Mouse (Mus musculus): ENCODE measurements at regions not wholly inside any gene's neighbourhood (a gene's known extent, or its start where the extent isn't known, plus 50 kb on each side); places are given as distances from the start of the nearest gene placed in this dataset.
A peak's percentile ranks its signal among the peaks of the same experiment; 100 is the strongest.

GRCm38 (mm10) chr3:134390472-134391336, 154.4 kb downstream of the Cxxc4 start:
- H3K36me3 ChIP-seq (ENCODE audit: control insufficient read depth, insufficient read depth, low read length), result no peaks in the 10 kb centered on the region
- ATAC-seq (peak; percentile 89), DNase-seq (ENCODE audit: low spot score) (peak; percentile 69)
- H3K27ac ChIP-seq (ENCODE audit: low read depth, low read length), result no peak overlapping the region
- H3K9me3 ChIP-seq (replicated peaks; ENCODE audit: control insufficient read depth, low read length), result no peaks in the 10 kb centered on the region
- H3K9ac ChIP-seq (ENCODE audit: low read length), result no peak overlapping the region
- H3K27me3 ChIP-seq (replicated peaks; ENCODE audit: control insufficient read depth, insufficient read depth, low read length), result no peaks in the 10 kb centered on the region
- no peaks in the 10 kb centered on the region for H3K4me1 ChIP-seq (ENCODE audit: control insufficient read depth, insufficient read depth, low read length)
- no peak overlapping the region for H3K4me2 ChIP-seq (ENCODE audit: low read length)
- 46% methylated on average over 4 of the region's 4 CpGs for WGBS
- no peak overlapping the region for H3K4me3 ChIP-seq (ENCODE audit: low read depth, low read length)

GRCm38 (mm10) chr3:134400395-134401090, 164.3 kb downstream of the Cxxc4 start:
- Histone ChIP-seq H3K36me3 (ENCODE audit: control insufficient read depth, insufficient read depth, low read length) (no peaks in the 10 kb centered on the region), H3K9ac (ENCODE audit: low read length) (no peak overlapping the region), H3K27ac (ENCODE audit: low read depth, low read length) (no peak overlapping the region), H3K4me1 (ENCODE audit: control insufficient read depth, insufficient read depth, low read length) (no peaks in the 10 kb centered on the region), H3K9me3 (replicated peaks; ENCODE audit: control insufficient read depth, low read length) (no peaks in the 10 kb centered on the region), H3K4me3 (ENCODE audit: low read depth, low read length) (no peak overlapping the region), H3K27me3 (replicated peaks; ENCODE audit: control insufficient read depth, insufficient read depth, low read length) (no peaks in the 10 kb centered on the region), H3K4me2 (ENCODE audit: low read length) (no peak overlapping the region)
- DNase-seq (ENCODE audit: low spot score) (no peak), ATAC-seq (no peak)
- 60% methylated on average over 4 of the region's 4 CpGs for WGBS

DNA sequence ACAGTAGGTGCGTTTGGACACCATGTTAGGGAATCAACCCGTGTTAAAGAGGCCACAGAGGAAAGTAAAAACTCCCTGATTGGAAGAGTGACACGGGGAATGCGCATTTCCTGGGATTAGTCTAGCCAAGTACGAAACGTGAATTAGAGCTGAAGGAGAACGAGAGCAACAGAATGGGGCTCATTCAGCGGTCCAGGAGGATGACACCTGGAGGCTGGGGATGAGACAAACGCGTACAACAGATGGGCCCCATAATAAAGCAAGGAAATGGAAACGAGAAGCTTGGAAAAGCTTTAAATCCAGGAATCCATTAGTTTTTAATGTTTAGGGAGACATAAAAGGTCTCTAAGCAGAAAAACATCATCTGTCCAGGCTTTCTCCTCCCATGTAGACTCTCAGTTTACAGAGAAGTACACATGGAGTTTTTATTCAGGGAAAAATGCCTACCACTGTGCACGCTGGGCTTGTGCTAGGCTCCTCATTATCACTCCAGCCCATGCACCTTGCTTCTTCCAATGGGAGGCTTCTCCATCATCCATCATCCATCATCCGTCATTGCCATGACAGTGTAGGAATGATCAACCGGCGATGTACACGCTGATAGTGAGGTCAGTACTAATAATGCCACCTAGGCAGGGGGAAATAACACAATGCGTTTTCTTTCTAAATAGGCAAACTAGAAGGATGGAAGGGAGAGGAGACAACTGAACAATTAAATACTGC, 179.5 kb downstream of the Cxxc4 start:
- H3K4me1 ChIP-seq (ENCODE audit: control insufficient read depth, insufficient read depth, low read length), result no peaks in the 10 kb centered on the region
- H3K4me3 ChIP-seq (ENCODE audit: low read depth, low read length), result no peak overlapping the region
- H3K27ac ChIP-seq (ENCODE audit: low read depth, low read length), result no peak overlapping the region
- DNase-seq (ENCODE audit: low spot score) (no peak), ATAC-seq (no peak)
- H3K36me3 ChIP-seq (ENCODE audit: control insufficient read depth, insufficient read depth, low read length), result no peaks in the 10 kb centered on the region
- no peak overlapping the region for H3K4me2 ChIP-seq (ENCODE audit: low read length)
- H3K27me3 ChIP-seq (replicated peaks; ENCODE audit: control insufficient read depth, insufficient read depth, low read length), result no peaks in the 10 kb centered on the region
- no peaks in the 10 kb centered on the region for H3K9me3 ChIP-seq (replicated peaks; ENCODE audit: control insufficient read depth, low read length)
- H3K9ac ChIP-seq (ENCODE audit: low read length), result no peak overlapping the region
- 79% methylated on average over 17 of the region's 17 CpGs for WGBS

DNA sequence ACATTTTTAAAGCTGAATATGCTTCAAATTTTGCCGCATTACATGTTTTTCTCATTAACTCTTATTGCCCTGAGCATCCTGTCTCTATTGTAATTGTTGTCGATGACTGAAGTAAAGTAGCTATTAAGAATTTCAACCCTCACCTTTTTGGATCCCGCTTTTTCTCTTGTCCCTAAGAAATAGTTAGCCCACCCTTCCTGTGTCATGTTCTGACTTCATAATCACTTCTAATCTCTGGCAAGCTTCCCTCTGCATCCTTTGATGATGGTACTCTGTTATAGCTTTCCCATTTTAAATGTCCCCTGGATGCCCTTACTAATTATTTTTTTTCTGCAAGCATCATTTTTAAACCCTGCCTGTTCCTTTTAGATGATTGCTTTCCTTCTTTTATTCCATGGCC, 191.3 kb downstream of the Cxxc4 start:
- H3K4me2 ChIP-seq (ENCODE audit: low read length), result no peak overlapping the region
- H3K4me1 ChIP-seq (ENCODE audit: control insufficient read depth, insufficient read depth, low read length), result no peaks in the 10 kb centered on the region
- no peaks in the 10 kb centered on the region for H3K9me3 ChIP-seq (replicated peaks; ENCODE audit: control insufficient read depth, low read length)
- no peak overlapping the region for H3K4me3 ChIP-seq (ENCODE audit: low read depth, low read length)
- no peak for ATAC-seq
- H3K36me3 ChIP-seq (ENCODE audit: control insufficient read depth, insufficient read depth, low read length), result no peaks in the 10 kb centered on the region
- no peak overlapping the region for H3K9ac ChIP-seq (ENCODE audit: low read length)
- DNase-seq (ENCODE audit: low spot score), result no peak
- no peak overlapping the region for H3K27ac ChIP-seq (ENCODE audit: low read depth, low read length)
- no peaks in the 10 kb centered on the region for H3K27me3 ChIP-seq (replicated peaks; ENCODE audit: control insufficient read depth, insufficient read depth, low read length)
- 78% methylated on average over 3 of the region's 3 CpGs for WGBS

DNA sequence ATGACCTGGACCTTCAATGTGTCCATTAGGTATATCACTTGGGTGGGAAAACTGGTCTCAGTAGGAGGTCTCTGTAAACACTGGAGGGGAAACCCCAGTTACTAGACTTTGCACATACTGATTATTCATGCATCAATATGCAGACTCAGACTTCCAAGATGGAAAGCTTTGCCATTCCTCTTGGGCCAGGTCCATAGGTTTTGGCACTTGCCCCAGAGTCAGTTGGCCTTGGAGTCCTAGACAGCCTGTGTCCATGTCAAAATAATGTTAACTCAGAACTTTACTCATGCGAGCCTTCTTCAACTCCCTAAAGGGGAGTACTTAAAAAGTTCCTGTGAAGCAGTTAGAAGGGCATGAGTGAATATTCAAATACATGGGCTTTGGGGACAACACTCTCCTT, 230.3 kb downstream of the Cxxc4 start:
- Histone ChIP-seq H3K4me3 (ENCODE audit: low read depth, low read length) (no peak overlapping the region), H3K27me3 (replicated peaks; ENCODE audit: control insufficient read depth, insufficient read depth, low read length) (no peaks in the 10 kb centered on the region), H3K4me2 (ENCODE audit: low read length) (no peak overlapping the region), H3K36me3 (ENCODE audit: control insufficient read depth, insufficient read depth, low read length) (no peaks in the 10 kb centered on the region), H3K9ac (ENCODE audit: low read length) (no peak overlapping the region), H3K9me3 (replicated peaks; ENCODE audit: control insufficient read depth, low read length) (no peaks in the 10 kb centered on the region), H3K4me1 (ENCODE audit: control insufficient read depth, insufficient read depth, low read length) (no peaks in the 10 kb centered on the region), H3K27ac (ENCODE audit: low read depth, low read length) (no peak overlapping the region)
- no peak for ATAC-seq
- DNase-seq (ENCODE audit: low spot score), result no peak
- 89% methylated on average over 1 of the region's 1 CpGs for WGBS

- H3K27ac ChIP-seq (ENCODE audit: low read depth, low read length), result no peak overlapping the region
- DNase-seq (ENCODE audit: low spot score) (no peak), ATAC-seq (no peak)
- H3K36me3 ChIP-seq (ENCODE audit: control insufficient read depth, insufficient read depth, low read length), result no peaks in the 10 kb centered on the region
- no peak overlapping the region for H3K4me2 ChIP-seq (ENCODE audit: low read length)
- 77% methylated on average over 2 of the region's 2 CpGs for WGBS
- no peak overlapping the region for H3K9ac ChIP-seq (ENCODE audit: low read length)
- H3K4me3 ChIP-seq (ENCODE audit: low read depth, low read length), result no peak overlapping the region
- no peaks in the 10 kb centered on the region for H3K27me3 ChIP-seq (replicated peaks; ENCODE audit: control insufficient read depth, insufficient read depth, low read length)
- H3K4me1 ChIP-seq (ENCODE audit: control insufficient read depth, insufficient read depth, low read length), result peaks cover 3% of the 10 kb centered on the region
- no peaks in the 10 kb centered on the region for H3K9me3 ChIP-seq (replicated peaks; ENCODE audit: control insufficient read depth, low read length)
These were observed 251.0 kb downstream of the Cxxc4 start for GRCm38 (mm10) chr3:134487280-134487679.

- H3K27me3 ChIP-seq (replicated peaks; ENCODE audit: control insufficient read depth, insufficient read depth, low read length), result no peaks in the 10 kb centered on the region
- no peak overlapping the region for H3K9ac ChIP-seq (ENCODE audit: low read length)
- H3K4me1 ChIP-seq (ENCODE audit: control insufficient read depth, insufficient read depth, low read length), result peaks cover 3% of the 10 kb centered on the region
- 43% methylated on average over 5 of the region's 5 CpGs for WGBS
- H3K9me3 ChIP-seq (replicated peaks; ENCODE audit: control insufficient read depth, low read length), result no peaks in the 10 kb centered on the region
- H3K36me3 ChIP-seq (ENCODE audit: control insufficient read depth, insufficient read depth, low read length), result no peaks in the 10 kb centered on the region
- no peak overlapping the region for H3K4me2 ChIP-seq (ENCODE audit: low read length)
- H3K4me3 ChIP-seq (ENCODE audit: low read depth, low read length), result no peak overlapping the region
- no peak overlapping the region for H3K27ac ChIP-seq (ENCODE audit: low read depth, low read length)
- DNase-seq (ENCODE audit: low spot score) (peak; percentile 68), ATAC-seq (peak; percentile 91)
These were observed 253.8 kb downstream of the Cxxc4 start for GRCm38 (mm10) chr3:134489966-134490543.

GRCm38 (mm10) chr3:134509702-134510101, 273.4 kb downstream of the Cxxc4 start:
- Histone ChIP-seq H3K9ac (ENCODE audit: low read length) (no peak overlapping the region), H3K9me3 (replicated peaks; ENCODE audit: control insufficient read depth, low read length) (no peaks in the 10 kb centered on the region), H3K4me2 (ENCODE audit: low read length) (no peak overlapping the region), H3K36me3 (ENCODE audit: control insufficient read depth, insufficient read depth, low read length) (no peaks in the 10 kb centered on the region), H3K27ac (ENCODE audit: low read depth, low read length) (no peak overlapping the region), H3K27me3 (replicated peaks; ENCODE audit: control insufficient read depth, insufficient read depth, low read length) (no peaks in the 10 kb centered on the region), H3K4me3 (ENCODE audit: low read depth, low read length) (no peak overlapping the region), H3K4me1 (ENCODE audit: control insufficient read depth, insufficient read depth, low read length) (no peaks in the 10 kb centered on the region)
- 81% methylated on average over 6 of the region's 6 CpGs for WGBS
- ATAC-seq, result no peak
- no peak for DNase-seq (ENCODE audit: low spot score)
